Mouse (Mus musculus) hindbrain, embryonic 10.5 days (tissue): ENCODE results near the gene Dis3l. TPM values are rescaled to one million over a fixed set of nuclear protein-coding genes. Genes with fewer than 3 reads are reported as not detected.
A peak's percentile ranks its signal among the peaks of the same experiment; 100 is the strongest.

ENCODE experiments used
- DNase-seq: peaks from one replicate; pipeline ENCODE4 v3.0.0-alpha.2; 2017; ENCODE audit warnings: low spot score
- H3K27ac ChIP-seq: fragments of 300-500 bp; sonication (generic); 2 replicates; pipeline ENCODE4 v1.5.1; 2016; ENCODE audit warnings: mild to moderate bottlenecking, moderate library complexity
- H3K27me3 ChIP-seq: fragments of 300-500 bp; sonication (generic); 2 replicates; pipeline ENCODE4 v1.6.1; 2016; ENCODE audit warnings: mild to moderate bottlenecking; ENCODE audit not compliant: poor library complexity, insufficient read depth, severe bottlenecking
- H3K36me3 ChIP-seq: fragments of 300-500 bp; sonication (generic); 2 replicates; pipeline ENCODE4 v1.6.1; 2016; ENCODE audit warnings: mild to moderate bottlenecking, moderate library complexity
- H3K4me1 ChIP-seq: fragments of 300-500 bp; sonication (generic); replicated peaks from 2 replicates; pipeline ENCODE4 v1.6.1; 2016; ENCODE audit warnings: mild to moderate bottlenecking
- H3K4me3 ChIP-seq: fragments of 300-500 bp; sonication (generic); 2 replicates; pipeline ENCODE4 v1.5.1; 2016; ENCODE audit warnings: mild to moderate bottlenecking, moderate library complexity
- H3K9me3 ChIP-seq: fragments of 300-500 bp; sonication (generic); 2 replicates; pipeline ENCODE4 v1.6.1; 2016; ENCODE audit warnings: mild to moderate bottlenecking, moderate library complexity
- WGBS: fragments of 180-500 bp; shearing (Covaris S2); methylation state at CpG from one replicate; pipeline ENCODE4 v1.1.7; 2016; 5-methylcytosine and 5-hydroxymethylcytosine counted together
- polyA plus RNA-seq: library from polyadenylated mRNA; unstranded; fragments of >200 nt; fragmentation: Nextera tagmentation; extraction: Ambion mirVana; gene quantifications from 2 replicates; pipeline ENCODE4 v1.2.1, GENCODE M21; 2016

Dis3l gene
- polyA plus RNA-seq, 1 experiment from 2014 or later: 20.6 TPM

GRCm38 (mm10) chr9:64349490-64349889 is 8.4 kb upstream of the Dis3l start:
- no peak for DNase-seq
- WGBS: 79% methylated on average over 5 of the region's 5 CpGs
- H3K27me3 ChIP-seq: no peaks in the 10 kb centered on the region

GRCm38 (mm10) chr9:64347377-64347776 is 6.3 kb upstream of the Dis3l start:
- DNase-seq: no peak
- no peaks in the 10 kb centered on the region for H3K27me3 ChIP-seq

More at GRCm38 (mm10) chr9:64349490-64349889, 8.4 kb upstream of the Dis3l start:
- no peak overlapping the region for H3K27ac ChIP-seq
- H3K9me3 ChIP-seq: no peaks in the 10 kb centered on the region
- no peak overlapping the region for H3K4me3 ChIP-seq
- H3K4me1 ChIP-seq: no peaks in the 10 kb centered on the region
- H3K36me3 ChIP-seq: no peaks in the 10 kb centered on the region

GRCm38 (mm10) chr9:64345931-64346330 is 4.8 kb upstream of the Dis3l start:
- no peaks in the 10 kb centered on the region for H3K36me3 ChIP-seq

More at GRCm38 (mm10) chr9:64347377-64347776, 6.3 kb upstream of the Dis3l start:
- H3K4me3 ChIP-seq: no peak overlapping the region
- H3K4me1 ChIP-seq: no peaks in the 10 kb centered on the region
- 0% methylated on average over 1 of the region's 1 CpGs for WGBS
- H3K27ac ChIP-seq: no peak overlapping the region
- no peaks in the 10 kb centered on the region for H3K9me3 ChIP-seq
- no peaks in the 10 kb centered on the region for H3K36me3 ChIP-seq

GRCm38 (mm10) chr9:64343656-64344055 is 2.6 kb upstream of the Dis3l start:
- Histone ChIP-seq H3K27me3 (no peaks in the 10 kb centered on the region), H3K4me3 (no peak overlapping the region), H3K4me1 (peaks cover 21% of the 10 kb centered on the region), H3K27ac (no peak overlapping the region), H3K9me3 (no peaks in the 10 kb centered on the region), H3K36me3 (no peaks in the 10 kb centered on the region)
- WGBS: 89% methylated on average over 2 of the region's 2 CpGs
- no peak for DNase-seq

More at GRCm38 (mm10) chr9:64345931-64346330, 4.8 kb upstream of the Dis3l start:
- 71% methylated on average over 5 of the region's 5 CpGs for WGBS
- peaks cover 2% of the 10 kb centered on the region for H3K4me1 ChIP-seq
- H3K27ac ChIP-seq: no peak overlapping the region
- H3K27me3 ChIP-seq: no peaks in the 10 kb centered on the region
- DNase-seq: no peak
- H3K9me3 ChIP-seq: no peaks in the 10 kb centered on the region
- no peak overlapping the region for H3K4me3 ChIP-seq

GRCm38 (mm10) chr9:64341671-64342070 is 583 bp upstream of the Dis3l start:
- H3K4me3 ChIP-seq: no peak overlapping the region
- 0 out of 2 replicates have a peak overlapping the region, but pooled peaks have one; percentile 100 for H3K27ac ChIP-seq
- DNase-seq: no peak
- WGBS: 86% methylated on average over 8 of the region's 8 CpGs
- no peaks in the 10 kb centered on the region for H3K9me3 ChIP-seq
- no peaks in the 10 kb centered on the region for H3K27me3 ChIP-seq
- peaks cover 21% of the 10 kb centered on the region for H3K4me1 ChIP-seq
- peaks cover 6% of the 10 kb centered on the region; the same call in 1 of the 2 replicates for H3K36me3 ChIP-seq

- H3K4me3 ChIP-seq: peak overlapping the region; percentile 73
- peak; percentile 86 for DNase-seq
- H3K4me1 ChIP-seq: peaks cover 21% of the 10 kb centered on the region
- under 1% methylated on average over 85 of the region's 85 CpGs for WGBS
- no peaks in the 10 kb centered on the region for H3K9me3 ChIP-seq
- H3K27me3 ChIP-seq: no peaks in the 10 kb centered on the region
- peak overlapping the region; percentile 100 for H3K27ac ChIP-seq
- H3K36me3 ChIP-seq: peaks cover 16% of the 10 kb centered on the region
Measured at GRCm38 (mm10) chr9:64340351-64341253, 486 bp downstream of the Dis3l start.

DNA sequence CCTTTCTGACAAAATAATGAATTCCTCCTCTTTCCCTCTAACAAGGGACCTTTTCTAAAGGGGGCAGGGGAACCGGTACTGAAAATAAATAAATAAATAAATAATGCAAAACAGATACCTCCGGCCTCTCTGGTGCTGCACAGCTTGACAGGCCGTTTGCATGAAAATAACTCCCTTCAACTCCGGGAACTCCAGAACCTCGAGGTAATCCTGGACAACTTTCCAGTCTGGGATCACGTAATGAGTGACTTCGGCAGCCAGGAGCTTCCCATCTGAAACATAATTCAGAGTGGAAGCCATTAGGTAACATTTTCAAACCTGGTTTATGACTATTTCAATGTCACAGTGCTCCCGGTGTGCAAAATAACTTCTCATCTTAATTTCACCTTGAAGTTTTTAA is 1.7 kb downstream of the Dis3l start:
- DNase-seq: no peak
- Histone ChIP-seq H3K9me3 (no peaks in the 10 kb centered on the region), H3K27ac (no peak overlapping the region), H3K36me3 (peaks cover 20% of the 10 kb centered on the region), H3K4me1 (peaks cover 21% of the 10 kb centered on the region), H3K4me3 (peak overlapping the region; percentile 73; the same call in 1 of the 2 replicates), H3K27me3 (no peaks in the 10 kb centered on the region)
- 28% methylated on average over 8 of the region's 8 CpGs for WGBS

- peaks cover 18% of the 10 kb centered on the region for H3K4me1 ChIP-seq
- no peak overlapping the region for H3K4me3 ChIP-seq
- H3K27me3 ChIP-seq: no peaks in the 10 kb centered on the region
- DNase-seq: no peak
- whole genome bisulfite sequencing: 92% methylated on average over 6 of the region's 6 CpGs
- no peak overlapping the region for H3K27ac ChIP-seq
- H3K36me3 ChIP-seq: peaks cover 25% of the 10 kb centered on the region
- no peaks in the 10 kb centered on the region for H3K9me3 ChIP-seq
Measured at GRCm38 (mm10) chr9:64335825-64336224, 5.3 kb downstream of the Dis3l start.

DNA sequence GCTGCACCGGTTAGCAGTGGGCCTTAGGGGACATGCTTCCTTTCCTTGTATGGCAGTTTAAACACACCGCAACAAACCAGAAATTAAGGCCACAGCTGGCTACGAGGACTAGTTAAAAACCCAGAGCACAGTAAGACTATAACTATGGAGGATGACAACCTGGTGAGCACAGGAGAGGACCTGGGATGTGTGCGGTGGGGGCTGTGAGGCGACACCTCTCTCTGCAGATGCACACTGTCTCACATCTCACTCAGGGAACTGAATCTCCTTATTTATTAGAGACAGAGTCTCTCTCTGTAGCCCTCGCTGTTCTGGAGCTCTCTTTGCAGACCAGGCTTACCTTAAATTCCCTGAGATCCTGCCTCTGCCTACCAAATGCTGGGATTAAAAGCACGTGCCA is 17.1 kb downstream of the Dis3l start:
- no peaks in the 10 kb centered on the region for H3K9me3 ChIP-seq
- no peaks in the 10 kb centered on the region for H3K4me1 ChIP-seq
- no peak overlapping the region for H3K4me3 ChIP-seq
- no peaks in the 10 kb centered on the region for H3K27me3 ChIP-seq
- H3K36me3 ChIP-seq: peaks cover 91% of the 10 kb centered on the region
- DNase-seq: no peak
- H3K27ac ChIP-seq: no peak overlapping the region
- 93% methylated on average over 7 of the region's 7 CpGs for WGBS

- no peak for DNase-seq
- no peaks in the 10 kb centered on the region for H3K9me3 ChIP-seq
- no peak overlapping the region for H3K27ac ChIP-seq
- 99% methylated on average over 5 of the region's 5 CpGs for WGBS
- no peak overlapping the region for H3K4me3 ChIP-seq
- peaks cover 83% of the 10 kb centered on the region for H3K36me3 ChIP-seq
- H3K4me1 ChIP-seq: no peaks in the 10 kb centered on the region
- no peaks in the 10 kb centered on the region for H3K27me3 ChIP-seq
Measured at GRCm38 (mm10) chr9:64316986-64317385, 24.1 kb downstream of the Dis3l start.

- 93% methylated on average over 6 of the region's 6 CpGs for WGBS
- no peaks in the 10 kb centered on the region for H3K27me3 ChIP-seq
- peaks cover 81% of the 10 kb centered on the region for H3K36me3 ChIP-seq
- no peaks in the 10 kb centered on the region for H3K4me1 ChIP-seq
- H3K27ac ChIP-seq: no peak overlapping the region
- no peak overlapping the region for H3K4me3 ChIP-seq
- DNase-seq: no peak
- no peaks in the 10 kb centered on the region for H3K9me3 ChIP-seq
Measured at GRCm38 (mm10) chr9:64314696-64315095, 26.4 kb downstream of the Dis3l start.

DNA sequence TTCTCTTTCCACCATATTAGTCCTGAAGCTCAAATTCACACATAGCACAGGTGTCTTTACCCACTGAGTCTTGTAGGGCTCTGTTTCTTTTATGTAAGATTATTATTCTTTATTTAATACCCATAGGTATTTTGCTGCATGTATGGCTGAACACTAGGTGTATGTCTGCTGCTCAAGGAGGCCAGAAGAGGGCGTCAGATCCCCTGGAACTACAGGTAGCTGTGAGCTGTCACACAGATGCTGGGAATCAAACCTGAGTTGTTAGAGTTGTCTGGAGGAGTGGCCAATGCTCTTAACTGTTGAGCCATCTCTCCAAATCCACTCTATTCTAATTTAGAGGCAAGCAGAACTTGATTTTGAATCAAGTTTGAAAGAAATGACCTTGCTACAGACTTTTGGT is 29.0 kb downstream of the Dis3l start:
- peaks cover 79% of the 10 kb centered on the region for H3K36me3 ChIP-seq
- H3K4me3 ChIP-seq: no peak overlapping the region
- no peak for DNase-seq
- no peaks in the 10 kb centered on the region for H3K9me3 ChIP-seq
- no peak overlapping the region for H3K27ac ChIP-seq
- no peaks in the 10 kb centered on the region for H3K4me1 ChIP-seq
- WGBS: 30% methylated on average over 1 of the region's 1 CpGs
- no peaks in the 10 kb centered on the region for H3K27me3 ChIP-seq

GRCm38 (mm10) chr9:64310996-64311785 is 29.9 kb downstream of the Dis3l start:
- peak; percentile 4 for DNase-seq
- 79% methylated on average over 16 of the region's 16 CpGs for WGBS
- no peaks in the 10 kb centered on the region for H3K9me3 ChIP-seq
- no peaks in the 10 kb centered on the region for H3K27me3 ChIP-seq
- H3K4me1 ChIP-seq: no peaks in the 10 kb centered on the region
- no peak overlapping the region for H3K27ac ChIP-seq
- H3K36me3 ChIP-seq: peaks cover 82% of the 10 kb centered on the region
- no peak overlapping the region for H3K4me3 ChIP-seq
